Mouse (Mus musculus) thymus, adult 2 months (tissue): ENCODE data around the gene Fam222a. TPM values are rescaled to one million over a fixed set of nuclear protein-coding genes. Genes with fewer than 3 reads are reported as not detected.

Source experiments
- DNase-seq: peaks from one replicate; pipeline ENCODE4 v3.0.0; 2021
- H3K27ac ChIP-seq: fragments of 200-500 bp; 2 replicates; pipeline ENCODE4 v1.5.1; 2012; ENCODE audit warnings: low read length, control low read depth; ENCODE audit not compliant: control insufficient read depth, insufficient read depth
- H3K27me3 ChIP-seq: fragments of 200-500 bp; 2 replicates; pipeline ENCODE4 v1.6.1; 2012; ENCODE audit warnings: mild to moderate bottlenecking, low read length, moderate library complexity, mixed read lengths; ENCODE audit not compliant: control insufficient read depth, insufficient read depth
- H3K36me3 ChIP-seq: fragments of 200-500 bp; 2 replicates; pipeline ENCODE4 v1.6.1; 2012; ENCODE audit warnings: mild to moderate bottlenecking, low read length, moderate library complexity; ENCODE audit not compliant: control insufficient read depth, insufficient read depth
- H3K4me1 ChIP-seq: fragments of 200-500 bp; replicated peaks from 2 replicates; pipeline ENCODE4 v1.6.1; 2012; ENCODE audit warnings: low read length; ENCODE audit not compliant: control insufficient read depth, insufficient read depth
- H3K4me3 ChIP-seq: fragments of 200-500 bp; 2 replicates; pipeline ENCODE4 v1.5.1; 2012; ENCODE audit warnings: mild to moderate bottlenecking, low read length, control low read depth, moderate library complexity; ENCODE audit not compliant: control insufficient read depth, insufficient read depth
- CTCF ChIP-seq: fragments of 200-500 bp; IDR thresholded peaks from 2 replicates; pipeline ENCODE4 v1.5.1; 2012; ENCODE audit warnings: mild to moderate bottlenecking, control low read depth, low read length, moderate library complexity, borderline replicate concordance; ENCODE audit not compliant: control insufficient read depth, poor library complexity, insufficient read depth; ENCODE audit errors: extremely low read depth
- POLR2A ChIP-seq: fragments of 200-500 bp; IDR thresholded peaks from 2 replicates; pipeline ENCODE4 v1.6.1; 2012; ENCODE audit warnings: mild to moderate bottlenecking, low read length, control low read depth, moderate library complexity; ENCODE audit not compliant: control insufficient read depth, poor library complexity, insufficient read depth; ENCODE audit errors: extremely low read depth
- WGBS: fragments of 180-500 bp; shearing (Covaris S2); methylation state at CpG from one replicate; pipeline ENCODE4 v1.1.7; 2018; 5-methylcytosine and 5-hydroxymethylcytosine counted together
- polyA plus RNA-seq: library from polyadenylated mRNA; depleted of rRNA; stranded (reverse); fragments of >200 nt; gene quantifications from 2 replicates; pipeline ENCODE4 v1.2.3, GENCODE M21; 2012

The Fam222a gene
- polyA plus RNA-seq, 1 experiment, result 15.3 TPM

DNA sequence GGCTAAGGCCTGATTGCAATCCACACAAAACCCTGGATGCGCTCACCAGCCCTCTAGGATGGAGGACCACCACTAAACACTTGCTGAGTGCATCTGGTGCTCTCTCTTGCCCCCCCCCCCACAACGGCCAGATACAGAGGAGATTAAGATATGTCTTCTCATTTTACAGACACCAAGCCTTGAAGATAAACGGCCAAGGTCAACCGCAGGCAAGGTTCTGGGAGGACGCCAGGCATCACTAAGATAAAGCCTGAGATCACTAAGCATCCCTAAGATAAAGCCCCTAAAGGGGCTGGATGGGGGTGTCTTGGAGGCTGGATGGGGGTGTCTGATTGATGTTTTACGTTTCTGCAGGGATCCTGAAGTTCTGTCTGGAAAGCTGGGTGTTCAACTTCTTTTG, 2.1 kb upstream of the Fam222a start:
- Histone ChIP-seq H3K36me3 (no peaks in the 10 kb centered on the region), H3K4me3 (no peak overlapping the region), H3K27ac (no peak overlapping the region), H3K27me3 (no peaks in the 10 kb centered on the region), H3K4me1 (peaks cover 25% of the 10 kb centered on the region)
- TF ChIP-seq POLR2A (no peak), CTCF (no peak)
- DNase-seq, result no peak
- WGBS, result 81% methylated on average over 6 of the region's 6 CpGs

- H3K27ac ChIP-seq, result no peak overlapping the region
- no peaks in the 10 kb centered on the region for H3K27me3 ChIP-seq
- 94% methylated on average over 10 of the region's 10 CpGs for WGBS
These were observed 1.4 kb upstream of the Fam222a start for GRCm38 (mm10) chr5:114566461-114566860.

DNA sequence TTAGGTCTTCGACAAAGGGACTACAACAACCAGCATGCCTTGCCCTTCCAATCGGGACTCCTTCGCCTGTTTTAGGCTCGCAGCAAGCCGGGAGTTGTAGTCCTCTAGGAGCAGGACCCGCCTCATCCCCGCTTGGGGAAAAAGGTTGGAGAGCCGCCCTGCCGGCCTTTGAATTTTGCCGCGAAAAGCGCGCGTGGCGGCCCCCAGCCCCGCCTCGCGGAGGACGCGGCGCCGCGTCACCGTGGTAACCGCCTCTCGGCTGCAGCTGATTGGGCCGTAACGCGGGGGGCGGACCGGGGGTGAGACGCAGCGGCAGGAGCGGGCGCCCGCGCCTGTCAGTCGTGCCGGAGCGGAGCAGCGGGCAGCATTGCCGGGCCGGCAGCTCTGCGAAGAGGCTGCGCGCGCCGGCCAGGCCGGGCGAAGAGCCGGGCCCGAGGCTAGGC, 720 bp upstream of the Fam222a start:
- Histone ChIP-seq H3K4me3 (peak overlapping the region; percentile 67), H3K27me3 (no peaks in the 10 kb centered on the region), H3K36me3 (no peaks in the 10 kb centered on the region), H3K4me1 (peaks cover 34% of the 10 kb centered on the region), H3K27ac (no peak overlapping the region)
- under 1% methylated on average over 52 of the region's 52 CpGs for WGBS
- peak; percentile 97 for TF ChIP-seq POLR2A
- peak; percentile 45; the same call in 1 of the 2 replicates for TF ChIP-seq CTCF
- peak; percentile 92 for DNase-seq

More at GRCm38 (mm10) chr5:114566461-114566860, 1.4 kb upstream of the Fam222a start:
- no peak for DNase-seq
- H3K4me3 ChIP-seq, result no peak overlapping the region
- peaks cover 32% of the 10 kb centered on the region for H3K4me1 ChIP-seq
- H3K36me3 ChIP-seq, result no peaks in the 10 kb centered on the region
- TF ChIP-seq POLR2A (no peak), CTCF (no peak)

DNA sequence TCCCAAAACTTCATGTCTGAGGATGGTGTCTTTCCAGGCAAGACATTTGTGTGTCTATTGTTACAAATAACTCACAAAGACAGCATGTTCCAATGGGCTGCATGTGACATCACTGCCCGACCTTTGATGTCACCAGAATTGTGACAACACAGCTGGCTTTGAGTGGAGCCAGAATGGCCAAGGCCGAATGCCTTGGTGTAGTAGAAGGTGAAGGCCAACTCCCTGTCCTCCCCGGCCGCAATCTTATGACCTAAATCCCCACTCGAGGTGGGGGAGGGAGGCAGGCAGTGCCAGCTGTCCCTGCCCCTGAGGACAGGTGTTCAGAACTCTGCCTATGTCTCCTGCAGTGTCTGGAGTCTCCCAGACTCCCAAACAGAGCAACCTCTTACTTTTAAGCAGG, 1.0 kb downstream of the Fam222a start:
- TF ChIP-seq POLR2A (no peak), CTCF (no peak)
- Histone ChIP-seq H3K27ac (no peak overlapping the region), H3K4me1 (peaks cover 43% of the 10 kb centered on the region), H3K36me3 (no peaks in the 10 kb centered on the region), H3K4me3 (peak overlapping the region; percentile 67), H3K27me3 (no peaks in the 10 kb centered on the region)
- 51% methylated on average over 5 of the region's 5 CpGs for WGBS
- DNase-seq, result no peak

GRCm38 (mm10) chr5:114569918-114570670, 2.3 kb downstream of the Fam222a start:
- Histone ChIP-seq H3K4me3 (no peak overlapping the region), H3K27ac (no peak overlapping the region), H3K36me3 (no peaks in the 10 kb centered on the region), H3K27me3 (no peaks in the 10 kb centered on the region), H3K4me1 (peaks cover 54% of the 10 kb centered on the region)
- WGBS, result 86% methylated on average over 13 of the region's 16 CpGs
- no peak for DNase-seq
- TF ChIP-seq CTCF, result no peak
- no peak for TF ChIP-seq POLR2A

- H3K36me3 ChIP-seq, result no peaks in the 10 kb centered on the region
- peaks cover 62% of the 10 kb centered on the region for H3K4me1 ChIP-seq
- WGBS, result 52% methylated on average over 14 of the region's 14 CpGs
- TF ChIP-seq CTCF (no peak), POLR2A (no peak)
- DNase-seq, result no peak
- no peak overlapping the region for H3K27ac ChIP-seq
- no peaks in the 10 kb centered on the region for H3K27me3 ChIP-seq
- H3K4me3 ChIP-seq, result no peak overlapping the region
These were observed 3.1 kb downstream of the Fam222a start for GRCm38 (mm10) chr5:114570791-114571450.
